Mouse (Mus musculus) thymus, adult 2 months (tissue): Measurements from ENCODE around the gene Clp1.

Experiments
- CTCF ChIP-seq: fragments of 200-500 bp; IDR thresholded peaks from 2 replicates; pipeline ENCODE4 v1.5.1; 2012; ENCODE audit warnings: mild to moderate bottlenecking, control low read depth, low read length, moderate library complexity, borderline replicate concordance; ENCODE audit not compliant: control insufficient read depth, poor library complexity, insufficient read depth; ENCODE audit errors: extremely low read depth
- POLR2A ChIP-seq: fragments of 200-500 bp; IDR thresholded peaks from 2 replicates; pipeline ENCODE4 v1.6.1; 2012; ENCODE audit warnings: mild to moderate bottlenecking, low read length, control low read depth, moderate library complexity; ENCODE audit not compliant: control insufficient read depth, poor library complexity, insufficient read depth; ENCODE audit errors: extremely low read depth

DNA sequence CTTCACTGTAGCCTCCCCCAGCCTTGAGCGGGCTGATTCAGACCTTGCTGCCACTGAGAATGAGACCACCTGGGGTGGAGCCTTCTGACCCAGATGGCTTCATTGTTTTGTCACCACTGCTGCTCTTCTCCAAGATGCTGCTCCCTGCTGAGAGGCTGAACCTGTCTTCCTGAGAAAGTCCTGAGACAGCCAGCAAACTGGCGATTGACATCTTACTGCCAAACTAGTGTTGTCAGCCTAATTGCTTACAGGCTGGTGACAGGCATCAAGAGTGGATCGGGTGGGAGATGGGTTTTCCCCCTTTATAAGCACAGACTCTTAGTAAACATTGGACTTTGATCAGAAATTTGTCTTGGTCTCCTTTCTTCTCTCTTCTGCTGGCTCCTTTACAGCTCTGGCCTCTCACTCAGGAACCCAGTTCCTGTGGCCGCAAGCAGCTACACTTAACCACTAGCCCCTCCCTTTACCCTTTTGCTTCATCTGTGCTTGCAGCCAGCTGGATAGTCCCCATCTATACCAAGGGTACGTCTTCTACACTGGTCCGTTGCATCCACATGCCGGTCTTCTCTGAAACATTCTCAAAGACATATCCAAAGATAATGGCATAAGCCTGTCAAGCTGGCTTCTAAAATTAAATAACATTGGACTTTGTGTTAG lies 30.0 kb upstream of the Clp1 start:
- TF ChIP-seq CTCF (no peak), POLR2A (no peak)
